Mouse (Mus musculus) thymus, adult 2 months (tissue): Measurements from ENCODE around the gene Ncf1.

Experiments
- CTCF ChIP-seq: fragments of 200-500 bp; IDR thresholded peaks from 2 replicates; pipeline ENCODE4 v1.5.1; 2012; ENCODE audit warnings: mild to moderate bottlenecking, control low read depth, low read length, moderate library complexity, borderline replicate concordance; ENCODE audit not compliant: control insufficient read depth, poor library complexity, insufficient read depth; ENCODE audit errors: extremely low read depth
- POLR2A ChIP-seq: fragments of 200-500 bp; IDR thresholded peaks from 2 replicates; pipeline ENCODE4 v1.6.1; 2012; ENCODE audit warnings: mild to moderate bottlenecking, low read length, control low read depth, moderate library complexity; ENCODE audit not compliant: control insufficient read depth, poor library complexity, insufficient read depth; ENCODE audit errors: extremely low read depth

- TF ChIP-seq POLR2A (no peak), CTCF (no peak)
Observed at GRCm38 (mm10) chr5:134237936-134238760, 8.7 kb upstream of the Ncf1 start.
